Mouse (Mus musculus) bone marrow, adult 2 months (tissue): Measurements from ENCODE around the gene Dusp14.

Experiments
- CTCF ChIP-seq: fragments of 200-500 bp; IDR thresholded peaks from 2 replicates; pipeline ENCODE4 v1.5.1; 2011; ENCODE audit warnings: low read length, control low read depth; ENCODE audit not compliant: control insufficient read depth, insufficient read depth
- POLR2A ChIP-seq: fragments of 200-500 bp; IDR thresholded peaks from 2 replicates; pipeline ENCODE4 v1.6.1; 2011; ENCODE audit warnings: low read depth, mild to moderate bottlenecking, control low read depth, low read length, borderline replicate concordance; ENCODE audit not compliant: control insufficient read depth

DNA sequence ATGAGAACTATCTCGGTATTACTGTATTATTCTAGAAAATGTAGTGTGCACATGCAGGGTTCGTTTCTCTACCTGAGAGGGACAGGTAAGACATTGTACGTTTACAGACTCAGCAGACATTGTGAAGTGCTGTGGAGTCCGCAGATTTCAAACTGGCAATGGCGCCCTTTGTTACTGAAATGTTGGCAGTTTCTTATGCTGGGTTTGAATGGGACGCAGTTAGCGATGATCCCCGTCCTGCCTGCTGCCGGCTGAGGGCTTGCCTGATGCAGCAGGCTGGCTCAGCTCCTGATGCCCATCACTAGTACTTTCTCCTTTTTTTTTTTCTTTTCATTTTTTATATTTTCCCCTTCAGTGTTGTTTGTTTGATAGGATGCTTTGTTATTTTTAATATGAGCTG lies 58.6 kb downstream of the Dusp14 start:
- no peak for TF ChIP-seq POLR2A
- TF ChIP-seq CTCF = no peak
